28 mouse cellular contexts compared by ENCODE assay signal in genomic region chr11:85278175-85278574, GRCm38 (mm10). TPM values are rescaled to one million over a fixed set of nuclear protein-coding genes. Genes with fewer than 3 reads are reported as not detected.
DNase-seq lines count a peak whose midpoint lies in the region; ATAC-seq and TF ChIP-seq lines count a peak whose summit lies in the region.
"Had no signal": no experiment of that assay in that cellular context is flagged by ENCODE, and none has a peak within 500 bp of the region (broad histone marks: within the 10 kb centered on the region; RNA-seq: fewer than 3 reads in every experiment).

No protein-coding gene starts in this region.

- H3K4me2 ChIP-seq in hindbrain, postnatal 0 days (ENCODE audit: low read depth, low read length): no peak overlapping the region
- H3K4me2 ChIP-seq in hindbrain, embryonic 14.5 days (replicated peaks): no peak overlapping the region
- no peak overlapping the region for H3K4me2 ChIP-seq in limb, embryonic 12.5 days
- H3K4me2 ChIP-seq: embryonic facial prominence, embryonic 13.5 days; hindbrain, embryonic 12.5 days; kidney, embryonic 15.5 days; liver, embryonic 15.5 days; lung, embryonic 15.5 days; midbrain, embryonic 13.5 days; neural tube, embryonic 15.5 days had no signal

- DNase-seq in hindbrain, postnatal 0 days (ENCODE audit: low spot score): no peak
- DNase-seq in hindbrain, embryonic 14.5 days (ENCODE audit: low spot score): no peak
- DNase-seq in limb, embryonic 10.5 days (ENCODE audit: low spot score): no peak
- DNase-seq in 3T3-L1 (ENCODE audit: low read depth, low spot score) (peak; percentile 27), Patski (ENCODE audit: low read depth, low spot score) (no peak)
- DNase-seq in thymus, postnatal 14 days: no peak
- DNase-seq: adrenal gland, postnatal 10 days; cerebellum, adult 11 months; cerebellum, adult 9-10 months; gastrocnemius, postnatal 10 days; heart, postnatal 36 days; kidney, adult 18-20 months; kidney, postnatal 36 days; lung, postnatal 4 days; right cerebral cortex, postnatal 14 days had no signal

- H3K4me3 ChIP-seq in hindbrain, postnatal 0 days (ENCODE audit: low read length): no peak overlapping the region
- no peak overlapping the region for H3K4me3 ChIP-seq in hindbrain, embryonic 14.5 days (replicated peaks; ENCODE audit: low read length)
- H3K4me3 ChIP-seq in limb, embryonic 12.5 days (replicated peaks): no peak overlapping the region
- H3K4me3 ChIP-seq in limb, embryonic 10.5 days: no peak overlapping the region
- H3K4me3 ChIP-seq: embryonic facial prominence, embryonic 13.5 days; forebrain, embryonic 10.5 days; hindbrain, embryonic 12.5 days; kidney, embryonic 15.5 days; liver, embryonic 15.5 days; lung, embryonic 15.5 days; megakaryocyte, embryonic 14.5 days; midbrain, embryonic 13.5 days; neural tube, embryonic 15.5 days had no signal

- ATAC-seq in hindbrain, postnatal 0 days: no peak
- no peak for ATAC-seq in hindbrain, embryonic 14.5 days (ENCODE audit: low FRiP score)
- ATAC-seq in limb, embryonic 12.5 days (ENCODE audit: insufficient number of reproducible peaks, insufficient read depth, low FRiP score, low TSS enrichment, low read depth): no peak
- no peak for ATAC-seq in Patski
- ATAC-seq in megakaryocyte-erythroid progenitor cell, adult 5-6 weeks (replicated peaks; ENCODE audit: low FRiP score, low TSS enrichment, poor library complexity, severe bottlenecking): no peak
- ATAC-seq: CD4-positive, CD25-positive, alpha-beta regulatory T cell, adult 4 months; forebrain, embryonic 16.5 days; midbrain, embryonic 13.5 days had no signal

- CTCF ChIA-PET in Patski (lab: Charles Lee): interaction anchor here (1.7 kb wide), 1 partner anchor 15 kb away, joined by 3 read pairs; no protein-coding TSS in a partner anchor

- no peaks in the 10 kb centered on the region for H3K4me1 ChIP-seq in hindbrain, postnatal 0 days (ENCODE audit: insufficient read depth, low read length)
- H3K4me1 ChIP-seq in hindbrain, embryonic 14.5 days (replicated peaks; ENCODE audit: control insufficient read depth, insufficient read depth, low read length): no peaks in the 10 kb centered on the region
- peaks cover 14% of the 10 kb centered on the region for H3K4me1 ChIP-seq in limb, embryonic 12.5 days (replicated peaks)
- H3K4me1 ChIP-seq in limb, embryonic 10.5 days: peaks cover 11% of the 10 kb centered on the region
- H3K4me1 ChIP-seq: embryonic facial prominence, embryonic 13.5 days; forebrain, embryonic 10.5 days; hindbrain, embryonic 12.5 days; liver, embryonic 15.5 days; lung, embryonic 15.5 days; midbrain, embryonic 13.5 days; neural tube, embryonic 15.5 days had no signal

- POLR2A ChIA-PET in Patski (lab: Charles Lee): no interaction called here

- in situ Hi-C loops in Patski (cut with MboI; ENCODE audit: low pct_unique_long_range_greater_than_20kb): no loop called here

- H3K36me3 ChIP-seq in hindbrain, postnatal 0 days (ENCODE audit: insufficient read depth, low read length): no peaks in the 10 kb centered on the region
- H3K36me3 ChIP-seq in hindbrain, embryonic 14.5 days (replicated peaks; ENCODE audit: control insufficient read depth, insufficient read depth): no peaks in the 10 kb centered on the region
- no peaks in the 10 kb centered on the region for H3K36me3 ChIP-seq in limb, embryonic 12.5 days
- no peaks in the 10 kb centered on the region for H3K36me3 ChIP-seq in limb, embryonic 10.5 days
- H3K36me3 ChIP-seq: embryonic facial prominence, embryonic 13.5 days; forebrain, embryonic 10.5 days; hindbrain, embryonic 12.5 days; kidney, embryonic 15.5 days; liver, embryonic 15.5 days; lung, embryonic 15.5 days; midbrain, embryonic 13.5 days; neural tube, embryonic 15.5 days had no signal

- peak; percentile 26; the same call in 1 of the 2 replicates for TF ChIP-seq CTCF in hindbrain, postnatal 0 days (IDR thresholded peaks at IDR 0.05; ENCODE audit: low read depth)
- TF ChIP-seq CTCF in Patski (IDR thresholded peaks at IDR 0.05): peak; percentile 53

- no peaks in the 10 kb centered on the region for H3K9me3 ChIP-seq in hindbrain, postnatal 0 days (ENCODE audit: low read length)
- H3K9me3 ChIP-seq in hindbrain, embryonic 14.5 days (ENCODE audit: control insufficient read depth, low read length): no peaks in the 10 kb centered on the region
- H3K9me3 ChIP-seq in limb, embryonic 12.5 days: no peaks in the 10 kb centered on the region
- H3K9me3 ChIP-seq in limb, embryonic 10.5 days (replicated peaks): no peaks in the 10 kb centered on the region
- H3K9me3 ChIP-seq: forebrain, embryonic 10.5 days; hindbrain, embryonic 12.5 days; kidney, embryonic 15.5 days; liver, embryonic 15.5 days; lung, embryonic 15.5 days; midbrain, embryonic 13.5 days; neural tube, embryonic 15.5 days had no signal

- no peak overlapping the region for H3K9ac ChIP-seq in hindbrain, postnatal 0 days (replicated peaks; ENCODE audit: low read length)
- no peak overlapping the region for H3K9ac ChIP-seq in hindbrain, embryonic 14.5 days
- no peak overlapping the region for H3K9ac ChIP-seq in limb, embryonic 12.5 days (replicated peaks)
- H3K9ac ChIP-seq: embryonic facial prominence, embryonic 13.5 days; hindbrain, embryonic 12.5 days; kidney, embryonic 15.5 days; liver, embryonic 15.5 days; lung, embryonic 15.5 days; midbrain, embryonic 13.5 days; neural tube, embryonic 15.5 days had no signal

- H3K27me3 ChIP-seq in hindbrain, postnatal 0 days (ENCODE audit: insufficient read depth, low read length): no peaks in the 10 kb centered on the region
- H3K27me3 ChIP-seq in hindbrain, embryonic 14.5 days (ENCODE audit: control insufficient read depth, insufficient read depth, low read length): no peaks in the 10 kb centered on the region
- no peaks in the 10 kb centered on the region for H3K27me3 ChIP-seq in limb, embryonic 12.5 days
- no peaks in the 10 kb centered on the region for H3K27me3 ChIP-seq in limb, embryonic 10.5 days (ENCODE audit: low read depth, poor library complexity, severe bottlenecking)
- no peaks in the 10 kb centered on the region for H3K27me3 ChIP-seq in Patski
- H3K27me3 ChIP-seq: embryonic facial prominence, embryonic 13.5 days; hindbrain, embryonic 12.5 days; kidney, embryonic 15.5 days; lung, embryonic 15.5 days; midbrain, embryonic 13.5 days; neural tube, embryonic 15.5 days had no signal

- 90% methylated on average over 1 of the region's 1 CpGs for WGBS in hindbrain, postnatal 0 days
- 88% methylated on average over 1 of the region's 1 CpGs for WGBS in hindbrain, embryonic 14.5 days
- WGBS in limb, embryonic 12.5 days: 84% methylated on average over 1 of the region's 1 CpGs
- 92% methylated on average over 1 of the region's 1 CpGs for WGBS in limb, embryonic 10.5 days

- H3K27ac ChIP-seq in hindbrain, postnatal 0 days: no peak overlapping the region
- no peak overlapping the region for H3K27ac ChIP-seq in hindbrain, embryonic 14.5 days
- H3K27ac ChIP-seq in limb, embryonic 12.5 days: 0 out of 2 replicates have a peak overlapping the region, but pooled peaks have one; percentile 31
- H3K27ac ChIP-seq in limb, embryonic 10.5 days: no peak overlapping the region
- H3K27ac ChIP-seq: embryonic facial prominence, embryonic 13.5 days; forebrain, embryonic 10.5 days; hindbrain, embryonic 12.5 days; kidney, embryonic 15.5 days; liver, embryonic 15.5 days; lung, embryonic 15.5 days; midbrain, embryonic 13.5 days; neural tube, embryonic 15.5 days had no signal

RNA-seq across cellular contexts. Expression of gene Ppm1d, which starts 32.9 kb away (rescaled TPM):
- total RNA-seq in hindbrain, postnatal 0 days (2014; rRNA removed): 11.4 and 12.8 TPM in 2 replicates
- 14.4 and 14.5 TPM in 2 replicates for polyA plus RNA-seq in hindbrain, postnatal 0 days (2015; fragmentation: Nextera tagmentation; extraction: Ambion mirVana)
- 21.1 and 22.2 TPM in 2 replicates for polyA plus RNA-seq in hindbrain, embryonic 14.5 days (2014; fragmentation: Nextera tagmentation; extraction: Ambion mirVana)
- 26.9 and 27.2 TPM in 2 replicates for polyA plus RNA-seq in limb, embryonic 12.5 days (2016; fragmentation: Nextera tagmentation; extraction: Ambion mirVana)
- polyA plus RNA-seq in limb, embryonic 10.5 days (2016; fragmentation: Nextera tagmentation; extraction: Ambion mirVana): 22.7 and 24.7 TPM in 2 replicates
- 16.7 TPM for polyA plus RNA-seq in Patski (2021)
- 19.6 and 22.9 TPM in 2 replicates for total RNA-seq in megakaryocyte-erythroid progenitor cell, adult 5-6 weeks (2014; fragmentation: Nextera tagmentation)
- 11.2 and 16.0 TPM in 2 replicates for total RNA-seq in megakaryocyte-erythroid progenitor cell, adult 5-6 weeks (2017)

RNA-seq across cellular contexts. Expression of gene Appbp2, which starts 43.2 kb away (rescaled TPM):
- total RNA-seq in hindbrain, postnatal 0 days (2014; rRNA removed): 54.0 and 54.8 TPM in 2 replicates
- polyA plus RNA-seq in hindbrain, postnatal 0 days (2015; fragmentation: Nextera tagmentation; extraction: Ambion mirVana): 44.9 and 45.3 TPM in 2 replicates
- 58.1 and 63.9 TPM in 2 replicates for polyA plus RNA-seq in hindbrain, embryonic 14.5 days (2014; fragmentation: Nextera tagmentation; extraction: Ambion mirVana)
- polyA plus RNA-seq in limb, embryonic 12.5 days (2016; fragmentation: Nextera tagmentation; extraction: Ambion mirVana): 44.6 and 45.7 TPM in 2 replicates
- polyA plus RNA-seq in limb, embryonic 10.5 days (2016; fragmentation: Nextera tagmentation; extraction: Ambion mirVana): 39.3 and 42.8 TPM in 2 replicates
- polyA plus RNA-seq in Patski (2021): 37.3 TPM
- total RNA-seq in megakaryocyte-erythroid progenitor cell, adult 5-6 weeks (2014; fragmentation: Nextera tagmentation): 23.2 and 25.6 TPM in 2 replicates
- total RNA-seq in megakaryocyte-erythroid progenitor cell, adult 5-6 weeks (2017): 28.6 and 30.0 TPM in 2 replicates
